Mouse (Mus musculus) right cerebral cortex, adult 2 months (tissue): ENCODE measurements around the gene Bckdha.

Experiments
- DNase-seq, 2 experiments: peaks; one replicate each; pipeline ENCODE4 v3.0.0; 2021 to 2022; ENCODE audit warnings: low spot score in 2 of 2

Bckdha gene

DNA sequence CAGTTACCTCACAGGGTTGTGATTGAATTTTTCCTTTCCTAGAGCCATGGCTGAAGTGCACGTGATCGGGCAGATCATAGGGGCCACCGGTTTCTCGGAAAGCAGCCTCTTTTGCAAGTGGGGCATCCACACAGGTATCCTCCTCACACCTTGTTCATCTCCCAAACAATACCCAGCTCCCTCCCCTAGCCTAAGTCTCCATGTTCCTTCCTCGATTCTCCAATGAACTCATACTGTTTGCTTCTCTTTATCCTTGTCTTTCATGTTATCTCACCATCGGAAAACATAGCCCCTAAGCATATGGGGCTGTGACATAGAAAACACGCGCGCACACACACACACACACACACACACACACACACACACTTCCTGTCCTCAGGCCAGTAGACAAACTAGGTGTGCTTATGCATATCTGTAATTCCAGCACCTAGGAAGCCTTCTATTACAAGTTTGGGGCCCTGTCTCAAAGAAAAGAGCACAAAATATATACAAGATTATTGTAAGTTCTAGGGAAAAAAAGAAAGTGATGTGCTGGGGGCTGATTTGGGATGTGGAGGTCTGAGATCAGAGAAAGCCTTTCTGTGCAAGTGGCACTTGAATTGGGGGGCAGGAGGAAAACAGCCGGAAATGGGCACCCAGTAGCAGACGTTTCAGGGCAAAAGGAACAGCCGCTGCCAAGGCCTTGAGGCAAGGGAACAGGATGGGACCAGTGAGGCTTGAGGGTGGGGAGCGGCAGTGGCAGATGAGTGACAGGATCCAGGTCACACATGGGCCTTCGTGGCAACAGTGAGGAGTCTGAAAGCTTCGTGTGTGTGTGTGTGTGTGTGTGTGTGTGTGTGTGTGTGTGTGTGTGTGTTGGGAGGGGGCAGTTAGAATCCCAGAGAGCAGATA lies 22.8 kb upstream of the Bckdha start:
- DNase-seq, result no peak

DNA sequence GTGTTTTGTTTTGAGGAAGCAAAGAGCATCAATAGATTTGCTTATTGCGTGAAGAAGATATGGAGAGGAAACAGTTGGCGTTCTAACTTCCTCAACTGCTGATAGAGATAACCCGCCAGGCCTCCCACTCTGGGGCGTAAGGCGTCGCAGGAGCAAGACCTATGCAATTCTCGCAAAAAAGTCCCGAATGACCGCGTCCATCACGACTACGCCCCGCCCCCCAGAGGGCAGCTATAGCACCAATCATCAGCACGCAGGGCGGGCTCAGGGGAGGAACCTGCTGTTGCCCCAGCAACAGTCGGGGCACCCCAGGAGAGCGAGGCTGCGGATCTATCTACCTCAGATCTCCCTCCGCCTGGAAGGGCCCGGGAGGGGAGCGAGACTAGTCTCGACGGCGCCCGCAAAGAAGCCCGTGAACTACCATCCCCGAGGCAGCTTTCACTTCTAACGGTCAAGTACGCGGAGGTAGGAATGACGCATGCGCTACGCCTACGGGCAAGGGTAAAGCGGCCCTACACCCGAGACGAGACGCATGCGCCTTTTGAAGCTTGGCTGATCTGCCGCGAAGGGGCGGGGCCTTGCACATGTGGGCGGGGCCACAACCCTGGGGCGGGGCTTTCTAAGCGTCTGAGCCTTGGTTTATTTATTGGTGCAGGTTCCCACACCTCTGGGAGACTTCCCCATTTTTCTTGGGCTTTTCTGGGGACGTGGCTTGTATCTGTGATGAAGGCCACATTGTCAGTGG lies 21.9 kb upstream of the Bckdha start, which contains the start of gene B9d2:
Gene B9d2, plus strand, starts transcription at position 267 of the 745 bp plus-strand sequence.
- DNase-seq, result peak; percentile 92 to 97

DNA sequence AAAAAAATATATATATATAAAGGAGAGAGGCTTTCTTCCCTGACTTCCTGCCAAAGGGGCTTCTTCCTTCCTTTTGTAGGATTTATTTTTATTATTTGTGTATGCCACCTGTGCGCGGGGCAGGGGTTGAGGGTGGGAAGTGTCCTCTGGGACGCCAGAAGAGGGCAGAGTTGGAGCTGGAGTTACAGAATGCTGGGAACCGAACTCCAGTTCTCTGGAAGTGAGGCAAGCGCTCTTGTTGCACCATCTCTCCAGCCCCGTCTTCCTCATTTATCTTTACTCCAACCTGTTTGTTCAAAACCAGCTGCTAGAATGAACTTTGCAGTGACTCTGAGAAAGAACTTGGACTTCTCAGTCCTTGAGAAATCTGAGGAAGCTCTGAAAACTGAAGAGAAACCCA lies 21.2 kb upstream of the Bckdha start:
- DNase-seq, result no peak

DNA sequence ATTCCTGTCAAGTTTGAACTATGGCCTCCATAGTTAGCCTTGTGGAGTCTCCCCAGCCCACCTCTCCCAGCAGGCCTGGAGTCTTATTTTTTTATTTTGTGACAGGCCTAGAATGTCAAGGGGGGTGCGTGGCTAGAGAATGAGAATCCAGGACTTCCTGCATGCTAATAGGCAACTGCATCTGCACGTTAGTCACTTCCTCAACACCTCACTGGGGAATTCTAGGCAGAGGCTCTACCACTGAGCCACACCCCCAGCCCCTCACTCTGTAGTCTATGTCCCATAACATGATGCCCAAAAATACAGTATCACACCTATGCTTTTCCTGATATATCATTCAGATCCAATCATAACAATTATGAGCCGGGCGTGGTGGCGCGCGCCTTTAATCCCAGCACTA lies 18.2 kb upstream of the Bckdha start:
- DNase-seq, result no peak

DNA sequence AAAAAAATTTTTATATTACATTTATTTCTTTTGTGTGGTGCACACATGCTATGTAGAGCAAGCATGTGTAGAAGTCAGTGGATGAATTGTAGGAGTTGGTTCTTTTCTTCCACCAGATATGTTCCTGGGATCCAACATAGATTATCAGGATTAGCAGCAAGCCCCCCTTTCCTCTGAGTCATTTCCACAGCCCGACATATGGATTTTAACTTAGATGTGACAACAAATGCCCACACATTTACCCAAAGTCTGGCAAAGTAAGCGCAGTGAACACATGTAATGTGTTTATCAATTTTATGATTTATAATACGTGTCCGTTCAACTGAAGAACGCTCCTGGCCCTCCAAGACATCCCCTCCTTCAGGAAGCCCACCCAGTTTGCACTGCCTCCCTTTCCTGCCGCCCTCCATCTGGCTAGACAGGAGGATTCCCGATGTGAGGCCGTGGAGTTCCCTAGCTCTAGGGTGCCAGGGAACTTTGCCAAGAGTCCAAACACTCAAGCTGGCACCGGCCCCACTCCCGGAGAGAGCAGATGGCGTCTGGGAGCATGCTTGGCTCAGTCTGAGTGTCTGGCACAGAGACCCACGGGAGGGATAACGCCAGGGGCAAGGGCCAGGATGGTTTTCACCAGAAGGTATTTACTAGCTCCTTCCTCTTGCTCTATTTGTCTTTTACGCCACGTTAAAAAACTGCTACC lies 17.5 kb upstream of the Bckdha start:
- DNase-seq, result peak; percentile 92 to 94

DNA sequence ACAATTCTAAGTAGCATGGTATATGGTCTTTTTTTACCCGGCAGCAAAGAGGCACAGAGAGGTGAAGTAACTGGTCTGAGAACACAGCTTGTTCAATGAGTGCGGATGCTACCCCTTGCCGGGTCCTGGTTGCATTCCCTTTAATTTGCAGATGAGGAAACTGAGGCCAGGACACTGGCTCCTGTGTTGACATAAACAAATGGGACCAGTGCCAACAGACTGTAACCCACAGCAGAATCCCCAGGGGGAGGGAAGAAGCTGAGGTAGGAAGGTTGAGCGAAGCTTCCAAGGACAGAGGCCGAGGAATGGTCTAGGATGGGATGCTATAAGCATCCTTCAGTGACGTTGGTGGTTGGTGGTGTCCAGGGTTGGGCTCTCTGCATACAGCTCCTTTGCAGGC lies 16.6 kb upstream of the Bckdha start:
- no peak for DNase-seq

DNA sequence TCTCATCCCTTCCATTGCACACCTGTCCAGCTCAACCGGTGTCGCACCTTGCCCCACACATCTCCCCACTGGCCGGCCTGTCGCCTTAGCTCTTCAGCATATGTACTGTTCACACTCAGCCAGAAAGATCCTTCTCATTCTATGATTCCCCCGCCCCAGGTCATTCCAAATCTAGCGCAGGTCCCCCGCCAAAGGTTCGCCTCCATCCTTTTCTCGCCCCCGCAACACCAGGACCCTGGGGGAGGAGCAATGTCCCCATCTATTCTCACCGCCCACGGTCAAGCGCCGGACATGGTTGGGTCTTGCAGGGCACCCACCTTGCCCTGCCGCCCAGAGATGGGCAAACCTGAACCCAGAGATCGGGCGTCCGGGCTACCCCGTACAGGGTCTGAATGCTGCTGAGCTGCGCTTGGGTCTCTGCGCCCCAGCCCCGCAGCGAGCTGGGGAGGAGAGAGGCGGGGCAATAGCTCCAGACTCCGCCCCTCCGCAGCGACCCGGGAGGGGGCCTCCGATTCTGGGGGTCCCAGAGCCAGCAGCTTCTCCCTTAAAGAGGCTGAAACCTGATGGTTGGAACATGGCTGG lies 16.0 kb upstream of the Bckdha start, which contains the start of gene Tmem91:
Gene Tmem91, minus strand, starts transcription at position 448 of the 582 bp plus-strand sequence.
- no peak for DNase-seq

DNA sequence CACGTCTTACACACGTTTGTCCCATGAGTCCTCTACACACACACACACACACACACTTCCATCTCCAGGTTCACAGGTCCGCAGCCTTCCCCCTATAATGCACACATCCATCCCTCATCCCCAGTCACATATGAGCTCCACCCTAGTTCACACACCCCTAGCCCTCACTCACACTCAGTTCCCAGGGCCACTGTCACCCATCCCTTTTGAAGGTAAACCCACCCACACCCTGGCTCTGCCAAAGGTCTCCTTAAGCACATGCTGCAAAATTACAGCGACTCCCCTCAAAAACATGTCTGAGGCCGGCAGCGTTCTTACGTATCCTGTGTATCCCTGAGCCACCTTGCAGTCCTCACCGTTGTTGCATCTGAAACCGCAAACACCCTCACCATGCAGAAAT lies 15.5 kb upstream of the Bckdha start:
- DNase-seq, result no peak

DNA sequence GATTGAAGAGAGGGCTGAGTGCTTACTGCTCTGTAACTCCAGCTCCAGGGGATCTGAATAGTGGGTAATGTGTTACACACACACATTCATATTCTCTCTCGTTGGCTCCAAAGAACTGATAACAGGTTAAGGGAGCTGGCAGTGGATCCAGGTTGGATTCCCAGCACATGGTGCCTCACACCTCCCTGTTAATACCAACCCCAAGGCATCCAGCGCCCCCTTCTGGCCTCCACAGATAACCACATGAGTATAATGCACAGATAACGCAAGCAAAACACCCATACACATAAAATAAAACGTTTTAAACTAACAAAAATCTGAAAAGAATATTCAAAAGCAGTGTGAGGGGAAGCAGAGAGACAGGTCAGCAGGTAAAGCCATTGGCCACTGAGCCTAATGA lies 13.7 kb upstream of the Bckdha start:
- no peak for DNase-seq

DNA sequence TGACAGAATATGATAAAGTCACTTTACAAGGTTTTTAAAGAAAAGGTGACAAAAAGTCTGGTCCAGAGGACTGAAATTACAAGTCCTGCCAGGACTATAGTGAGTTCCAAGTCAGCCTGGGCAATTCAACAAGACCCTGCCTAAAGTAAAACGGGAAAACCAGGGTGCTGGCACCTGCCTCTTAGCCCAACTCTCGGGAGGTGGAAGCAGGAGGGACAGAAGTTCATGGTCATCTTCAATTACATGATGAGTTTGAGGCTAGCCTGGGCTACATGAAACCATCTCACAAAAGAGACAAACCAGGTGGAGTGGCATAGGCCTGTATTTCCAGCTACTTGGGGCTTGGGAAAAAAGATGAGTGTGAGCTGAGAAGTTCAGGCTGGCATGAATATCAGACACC lies 12.9 kb upstream of the Bckdha start:
- DNase-seq, result no peak

DNA sequence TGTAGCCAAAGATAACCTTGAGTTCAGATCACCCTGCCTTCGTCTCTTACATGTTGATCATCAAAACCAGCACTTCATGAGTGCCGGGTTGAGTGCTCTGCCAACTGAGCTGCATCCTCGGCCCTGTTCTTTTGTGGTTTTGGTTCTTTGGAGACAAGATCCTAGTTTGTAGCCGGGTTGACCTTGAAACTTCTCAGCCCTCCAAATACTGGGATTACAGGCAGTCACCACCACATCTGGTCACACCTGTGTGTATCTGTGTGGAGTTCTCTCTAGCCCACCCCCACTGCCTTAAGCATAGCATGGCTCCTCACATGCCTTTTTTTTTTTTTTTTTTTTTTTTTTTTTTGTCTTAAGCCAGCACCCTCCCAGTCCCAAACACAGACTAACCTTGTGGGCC lies 11.3 kb upstream of the Bckdha start:
- DNase-seq, result no peak

DNA sequence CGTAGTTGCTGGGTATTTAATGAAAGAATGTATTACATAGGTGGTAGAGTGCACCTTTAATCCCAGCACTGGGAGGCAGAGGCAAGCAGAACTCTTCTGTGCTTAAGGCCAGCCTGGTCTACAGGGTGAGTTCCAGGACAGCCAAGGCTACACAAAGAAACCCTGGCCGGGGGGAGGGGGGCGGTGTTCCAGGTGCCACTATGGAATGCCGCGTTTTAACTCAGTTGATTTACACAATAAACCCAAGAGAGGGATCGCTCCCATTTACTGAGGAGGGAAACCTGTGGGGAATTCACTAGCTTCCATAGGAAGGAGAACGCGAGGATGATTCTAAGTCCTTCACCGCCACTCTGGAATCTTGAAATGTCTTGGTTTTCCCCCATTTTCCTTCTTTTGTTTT lies 10.8 kb upstream of the Bckdha start:
- no peak for DNase-seq

DNA sequence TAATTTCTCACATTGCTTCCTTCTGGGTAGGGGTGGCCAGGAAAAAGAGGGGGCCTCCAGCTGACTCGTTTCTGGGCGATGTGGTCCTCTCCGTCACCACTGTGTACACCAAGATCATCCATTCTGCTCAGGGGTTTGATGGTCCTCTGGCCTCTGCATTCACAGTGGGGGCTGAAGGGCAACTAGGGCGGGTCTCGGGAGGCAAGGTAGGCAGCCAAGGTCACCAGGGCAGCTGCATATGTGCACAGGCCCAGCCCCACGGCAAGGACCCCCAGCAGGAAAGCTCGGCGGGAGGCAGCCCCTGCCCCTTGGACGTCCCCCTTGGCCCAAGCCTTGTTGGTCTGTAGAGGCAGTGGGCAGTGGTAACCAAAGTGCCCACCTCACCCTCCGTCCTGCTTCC lies 10.4 kb upstream of the Bckdha start:
- DNase-seq, result no peak

DNA sequence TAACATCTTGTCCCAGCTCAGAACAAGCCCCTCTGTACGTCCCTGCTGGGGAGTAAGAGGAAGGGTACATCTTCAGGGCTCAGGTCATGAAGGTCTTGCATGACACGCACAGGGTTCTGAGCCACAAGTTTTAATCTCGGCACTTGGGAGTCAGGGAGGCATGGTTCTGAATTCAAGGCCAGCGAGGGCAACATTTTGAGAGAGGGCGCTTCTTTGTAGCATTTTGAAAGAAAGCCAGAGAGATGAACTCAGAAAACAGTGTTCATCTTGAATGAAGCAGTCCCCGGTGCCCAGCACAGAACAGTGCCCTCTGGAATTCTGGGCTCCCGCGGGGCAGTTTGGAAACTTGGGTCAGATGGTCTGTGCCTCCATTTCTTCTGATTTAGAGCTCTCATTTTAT lies 7.6 kb upstream of the Bckdha start:
- DNase-seq, result no peak

DNA sequence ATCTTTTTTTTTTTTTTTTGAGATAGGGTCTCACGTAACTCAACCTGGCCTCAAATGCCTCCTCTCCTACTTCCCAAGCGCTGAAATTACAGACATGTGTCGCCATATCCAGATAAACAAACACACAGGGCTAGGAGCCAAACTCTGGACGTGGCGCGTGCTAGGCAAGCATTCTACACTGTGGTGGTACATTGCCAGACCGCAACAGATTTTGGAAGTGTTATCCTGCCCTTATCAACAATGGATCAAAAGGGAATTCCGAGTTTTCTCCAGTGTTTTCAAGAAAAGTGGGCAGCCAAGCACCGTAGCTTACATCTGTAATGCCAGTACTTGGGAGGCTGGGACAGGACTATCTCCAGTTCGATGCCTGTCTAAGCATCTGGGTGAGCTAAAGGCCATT lies 996 bp downstream of the Bckdha start:
- DNase-seq, result no peak

DNA sequence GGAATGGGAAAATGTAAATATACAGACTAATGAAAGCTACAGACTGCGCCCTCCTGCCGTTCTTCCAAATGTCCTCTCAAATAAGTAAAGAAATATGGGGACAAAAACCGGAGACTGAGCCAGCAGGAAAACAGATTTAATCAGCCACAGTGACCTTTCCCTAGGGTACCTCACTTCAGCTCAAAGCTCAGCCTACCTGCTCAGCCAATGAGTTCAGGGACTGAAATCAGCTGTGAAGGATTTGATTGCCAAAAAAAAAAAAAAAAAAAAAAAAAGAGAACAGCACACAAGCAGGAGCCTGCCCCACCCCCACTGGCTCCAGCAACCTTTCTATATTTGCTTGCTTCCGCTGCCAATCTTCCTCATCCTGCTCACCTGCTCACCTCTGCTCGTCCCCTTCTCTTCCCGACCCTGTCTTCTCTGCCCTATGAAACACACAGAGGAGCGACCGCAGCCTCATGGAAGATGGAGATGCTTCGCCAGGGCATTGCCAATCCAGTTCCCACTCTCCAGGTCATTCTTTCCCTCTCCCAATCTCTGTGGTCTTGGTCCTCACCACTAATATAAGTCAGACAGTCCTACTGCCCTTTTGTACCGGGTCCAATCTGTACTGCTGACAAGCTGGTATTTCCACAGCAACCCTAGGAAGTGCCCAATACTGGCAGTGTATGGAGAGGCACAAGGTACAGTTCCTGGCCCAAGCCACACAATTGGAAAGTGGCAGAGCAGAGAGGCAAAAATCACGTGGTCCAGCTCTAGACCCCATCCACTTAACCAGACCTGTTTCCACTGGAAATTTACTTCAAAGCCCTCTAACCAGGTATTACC lies 3.0 kb downstream of the Bckdha start:
- no peak for DNase-seq

DNA sequence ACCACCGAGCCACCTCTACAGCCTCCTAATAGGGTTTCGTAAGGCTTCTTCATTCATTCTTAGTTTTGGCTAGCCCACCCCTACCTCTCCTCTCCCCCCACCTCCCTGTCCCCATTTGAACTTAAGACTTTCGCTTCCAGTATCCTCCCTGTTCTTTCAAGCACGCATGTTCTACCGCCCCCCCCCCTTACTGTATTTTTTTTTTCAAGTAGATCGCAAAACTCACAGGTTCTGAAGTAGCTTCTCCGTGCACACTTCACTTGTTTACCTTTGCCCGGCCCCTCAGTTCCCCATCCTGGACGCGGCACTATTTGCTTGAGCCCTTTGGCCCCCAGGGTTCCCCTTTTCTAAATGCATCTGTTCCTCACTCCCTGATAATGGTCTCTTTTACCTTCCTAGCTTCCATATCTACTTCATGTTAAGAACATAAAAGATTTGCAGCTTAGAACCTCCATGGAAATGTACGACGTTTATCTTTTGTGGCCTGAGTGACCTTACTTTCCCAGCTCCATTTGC lies 6.5 kb downstream of the Bckdha start:
- DNase-seq, result no peak

DNA sequence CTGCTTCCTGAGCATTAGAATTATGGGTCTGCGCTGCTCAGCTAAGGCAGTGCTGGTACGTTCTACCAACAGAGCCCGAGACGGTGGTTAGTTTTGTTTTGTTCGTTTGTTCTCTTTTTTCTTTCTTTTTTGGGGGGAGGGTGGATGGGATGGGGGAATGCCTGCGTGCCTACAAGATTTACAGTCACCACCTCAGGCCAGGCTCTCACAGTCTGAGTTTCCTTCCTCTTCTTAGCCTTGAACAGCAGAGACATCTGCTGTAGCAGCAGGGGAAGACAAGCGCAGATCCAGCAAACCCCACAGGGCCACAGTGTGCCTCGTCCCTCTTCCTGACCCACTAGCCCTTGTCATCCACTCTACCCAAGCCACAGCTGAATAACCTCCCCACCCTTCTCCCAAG lies 7.5 kb downstream of the Bckdha start:
- DNase-seq, result no peak

DNA sequence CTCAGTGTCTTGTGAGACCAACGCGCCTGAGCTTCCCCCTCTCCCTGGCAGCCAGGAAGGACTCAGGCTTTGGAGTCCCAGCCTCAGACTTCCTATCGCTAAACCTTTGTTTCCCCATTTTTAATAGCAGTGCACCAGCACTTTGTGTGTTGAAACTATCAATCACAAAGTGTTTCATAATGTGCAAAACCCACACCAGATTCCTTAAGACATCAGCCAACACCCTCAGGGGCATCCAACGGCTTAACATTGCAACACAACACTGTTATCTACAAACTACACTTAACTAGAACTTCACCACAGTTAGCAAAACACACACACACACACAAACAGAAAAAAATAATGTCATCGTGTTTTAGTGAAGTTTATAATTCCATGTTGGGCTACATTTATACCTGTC lies 8.9 kb downstream of the Bckdha start:
- no peak for DNase-seq

DNA sequence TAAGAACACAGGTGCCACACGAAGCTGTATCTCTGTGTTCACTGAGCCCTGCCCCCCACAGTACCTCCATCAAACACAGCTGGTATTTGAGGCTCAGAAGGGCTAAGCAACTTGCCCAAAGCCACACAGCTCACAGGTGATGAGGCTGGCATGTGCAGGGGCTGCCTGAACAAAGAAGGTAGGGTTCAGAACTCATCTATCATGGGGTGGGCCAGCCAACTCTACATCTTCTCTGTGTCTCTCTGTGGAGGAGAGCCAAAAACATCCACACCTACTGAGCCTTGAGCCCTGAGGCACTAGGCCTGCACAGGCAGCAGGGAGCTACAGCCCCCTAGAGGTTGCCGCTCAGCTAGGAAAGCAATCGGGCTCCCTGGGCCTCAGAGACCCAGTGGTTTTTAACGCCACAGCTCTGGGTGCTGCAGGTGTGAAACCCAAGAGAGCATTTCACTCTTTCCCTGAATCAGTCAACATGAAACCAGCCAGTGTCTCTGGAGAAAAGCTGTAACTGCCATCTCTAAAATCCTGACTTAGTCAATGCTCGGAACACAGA lies 11.1 kb downstream of the Bckdha start:
- no peak for DNase-seq

DNA sequence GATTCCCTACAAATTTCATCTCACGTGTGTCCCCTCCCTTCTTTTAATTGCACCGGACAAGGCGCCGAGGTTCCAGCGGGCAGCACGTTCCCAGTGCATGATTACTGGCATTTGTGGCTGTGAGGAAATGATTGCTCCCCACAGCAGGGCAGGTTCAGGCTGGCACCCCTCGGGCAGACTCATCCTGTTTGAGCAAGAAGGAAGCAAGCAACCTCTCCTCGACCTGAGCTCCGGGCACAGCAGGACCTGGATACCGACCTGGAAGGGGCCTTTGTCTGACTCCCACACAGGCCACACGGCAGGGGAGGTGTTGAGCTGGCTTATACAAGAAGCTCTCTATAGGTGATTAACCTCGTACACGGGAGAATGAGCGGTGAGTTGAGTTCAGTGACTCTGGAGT lies 13.7 kb downstream of the Bckdha start:
- DNase-seq, result no peak
